14 mouse cellular contexts compared by ENCODE assay signal in the genomic region with DNA sequence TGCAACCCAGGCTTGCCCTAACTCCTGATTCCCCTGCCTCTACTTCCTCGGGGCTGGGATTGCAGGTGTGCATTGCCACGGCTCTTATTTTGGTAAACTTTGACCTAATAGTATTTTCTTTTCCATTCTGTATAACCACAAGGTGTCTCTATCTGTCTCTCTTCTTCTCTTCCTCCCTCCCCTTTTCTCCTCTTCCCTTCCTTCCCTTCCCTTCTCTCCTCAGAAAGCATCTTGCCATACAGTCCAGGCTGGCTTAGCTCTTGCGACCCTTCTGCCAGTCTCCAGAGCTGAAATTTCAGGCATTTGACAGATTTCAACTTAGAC.
"Had no signal": no experiment of that assay in that cellular context is flagged by ENCODE, and none has a peak within 500 bp of the region (broad histone marks: within the 10 kb centered on the region; RNA-seq: fewer than 3 reads in every experiment).

No protein-coding gene starts in this region.

- H3K4me2 ChIP-seq: kidney, embryonic 15.5 days; liver, embryonic 13.5 days; midbrain, embryonic 11.5 days had no signal

- H3K9ac ChIP-seq: kidney, embryonic 15.5 days; liver, embryonic 13.5 days had no signal

- H3K36me3 ChIP-seq: liver, embryonic 13.5 days had no signal

- H3K27me3 ChIP-seq: kidney, embryonic 15.5 days; liver, embryonic 13.5 days had no signal

- DNase-seq: kidney, adult 11 months; kidney, adult 8-10 months; kidney, postnatal 36 days; layer of hippocampus, postnatal 36 days; liver, embryonic 13.5 days; lung, adult 2 months; lung, postnatal 14 days; midbrain, embryonic 14.5 days; retina, postnatal 1 day; right cerebral cortex, postnatal 25 days had no signal

- H3K27ac ChIP-seq: kidney, embryonic 15.5 days; left cerebral cortex, adult 2 months; liver, embryonic 13.5 days; stomach, postnatal 0 days had no signal

- H3K9me3 ChIP-seq: kidney, embryonic 15.5 days; liver, embryonic 13.5 days had no signal

- H3K4me3 ChIP-seq: kidney, embryonic 15.5 days; left cerebral cortex, adult 2 months; liver, embryonic 13.5 days had no signal
